Mouse (Mus musculus) liver, embryonic 14.5 days (tissue): Measurements from ENCODE around the gene Igfbp2. TPM values are rescaled to one million over a fixed set of nuclear protein-coding genes. Genes with fewer than 3 reads are reported as not detected.

ENCODE experiments used
- ATAC-seq: fragments of 200-750 bp; cut with Nextera tagmentation; 2 replicates; pipeline ENCODE4 v1.8.0; 2017; ENCODE audit warnings: moderate number of reproducible peaks, mild to moderate bottlenecking, moderate library complexity; ENCODE audit not compliant: insufficient read depth
- DNase-seq, 3 experiments: peaks; one replicate each; pipeline ENCODE4 v3.0.0-alpha.2; 2012 to 2013; ENCODE audit warnings: low read depth in 3 of 3, low spot score in 3 of 3
- H3K27ac ChIP-seq: fragments of 300-500 bp; sonication (generic); 2 replicates; pipeline ENCODE4 v1.5.1; 2014; ENCODE audit warnings: moderate library complexity, mild to moderate bottlenecking, control low read depth, inconsistent platforms
- H3K27me3 ChIP-seq: fragments of 300-500 bp; sonication (generic); 2 replicates; pipeline ENCODE4 v1.6.1; 2014; ENCODE audit warnings: mild to moderate bottlenecking, low read length, moderate library complexity; ENCODE audit not compliant: control insufficient read depth, insufficient read depth
- H3K36me3 ChIP-seq: fragments of 300-500 bp; sonication (generic); replicated peaks from 2 replicates; pipeline ENCODE4 v1.6.1; 2014; ENCODE audit warnings: low read depth; ENCODE audit not compliant: control insufficient read depth, insufficient read depth
- H3K4me1 ChIP-seq, 2 experiments: fragments of 200-500 bp in 1 of 2; fragments of 300-500 bp in 1 of 2; sonication (generic) in 1 of 2; replicated peaks; 2 replicates each; pipeline ENCODE4 v1.6.1; 2012 to 2014; ENCODE audit warnings: antibody characterized with exemption in 1 of 2, inconsistent platforms in 1 of 2, low read length in 1 of 2; ENCODE audit not compliant: control insufficient read depth in 2 of 2, insufficient read depth in 2 of 2
- H3K4me2 ChIP-seq: fragments of 300-500 bp; sonication (generic); 2 replicates; pipeline ENCODE4 v1.6.1; 2014; ENCODE audit warnings: low read depth, mild to moderate bottlenecking, control low read depth, moderate library complexity
- H3K4me3 ChIP-seq, 2 experiments: fragments of 200-500 bp in 1 of 2; fragments of 300-500 bp in 1 of 2; sonication (generic) in 1 of 2; 2 replicates each; pipeline ENCODE4 v1.5.1; 2012 to 2014; ENCODE audit warnings: low read depth in 2 of 2, low read length in 2 of 2, mild to moderate bottlenecking in 2 of 2, control low read depth in 1 of 2, inconsistent platforms in 1 of 2, moderate library complexity in 1 of 2; ENCODE audit not compliant: insufficient read depth in 1 of 2
- H3K9ac ChIP-seq: fragments of 300-500 bp; sonication (generic); replicated peaks from 2 replicates; pipeline ENCODE4 v1.6.1; 2014; ENCODE audit warnings: mild to moderate bottlenecking, control low read depth, moderate library complexity
- H3K9me3 ChIP-seq: fragments of 300-500 bp; sonication (generic); 2 replicates; pipeline ENCODE4 v1.6.1; 2016; ENCODE audit warnings: low read length, mixed read lengths; ENCODE audit not compliant: control insufficient read depth
- CTCF ChIP-seq: IDR thresholded peaks from 2 replicates; pipeline ENCODE4 v1.5.1; 2016; ENCODE audit warnings: antibody characterized with exemption, low read depth, control low read depth
- EP300 ChIP-seq: IDR thresholded peaks from 2 replicates; pipeline ENCODE4 v1.6.1; 2016; ENCODE audit warnings: antibody characterized with exemption, low read depth
- WGBS: fragments of 180-500 bp; shearing (Covaris S2); extraction: QIAGEN DNeasy Blood & Tissue Kit; methylation state at CpG from one replicate; pipeline ENCODE4 v1.1.7; 2014; ENCODE audit not compliant: insufficient replicate concordance; 5-methylcytosine and 5-hydroxymethylcytosine counted together
- polyA plus RNA-seq, 2 experiments: library from polyadenylated mRNA; depleted of rRNA in 1 of 2; stranded (reverse) in 1 of 2; unstranded in 1 of 2; fragments of >200 nt; fragmentation: Nextera tagmentation in 1 of 2; extraction: Ambion mirVana in 1 of 2; gene quantifications; 2 replicates each; pipeline versions ENCODE4 v1.2.1 to v1.2.3; 2012 to 2014

Gene Igfbp2
- polyA plus RNA-seq, 2 experiments = 2.3 to 2.4 TPM

GRCm38 (mm10) chr1:72849037-72849436 lies 24.7 kb downstream of the Igfbp2 start:
- Histone ChIP-seq H3K27me3 (no peaks in the 10 kb centered on the region), H3K9me3 (no peaks in the 10 kb centered on the region), H3K4me3 (no peak overlapping the region), H3K36me3 (no peaks in the 10 kb centered on the region), H3K4me2 (no peak overlapping the region), H3K27ac (no peak overlapping the region), H3K4me1 (no peaks in the 10 kb centered on the region), H3K9ac (no peak overlapping the region)
- WGBS = 68% methylated on average over 8 of the region's 8 CpGs
- ATAC-seq (no peak), DNase-seq (no peak)
- TF ChIP-seq CTCF (no peak), EP300 (no peak)

- no peak overlapping the region for H3K27ac ChIP-seq
- no peak overlapping the region for H3K9ac ChIP-seq
- 86% methylated on average over 1 of the region's 1 CpGs for WGBS
- H3K27me3 ChIP-seq = no peaks in the 10 kb centered on the region
- ATAC-seq (no peak), DNase-seq (no peak)
- H3K4me1 ChIP-seq = no peaks in the 10 kb centered on the region
- no peak overlapping the region for H3K4me3 ChIP-seq
- TF ChIP-seq CTCF (no peak), EP300 (no peak)
- H3K4me2 ChIP-seq = no peak overlapping the region
- no peaks in the 10 kb centered on the region for H3K36me3 ChIP-seq
- no peaks in the 10 kb centered on the region for H3K9me3 ChIP-seq
Measured at GRCm38 (mm10) chr1:72853759-72854158, 29.5 kb downstream of the Igfbp2 start.

GRCm38 (mm10) chr1:72854337-72855237 lies 30.3 kb downstream of the Igfbp2 start:
- DNase-seq (peak in 1 of 3 experiments; percentile 25), ATAC-seq (no peak)
- Histone ChIP-seq H3K4me2 (no peak overlapping the region), H3K9me3 (no peaks in the 10 kb centered on the region), H3K9ac (no peak overlapping the region), H3K27ac (no peak overlapping the region), H3K36me3 (no peaks in the 10 kb centered on the region), H3K4me3 (no peak overlapping the region), H3K27me3 (no peaks in the 10 kb centered on the region), H3K4me1 (no peaks in the 10 kb centered on the region)
- TF ChIP-seq EP300 (no peak), CTCF (peak; percentile 90)
- WGBS = 49% methylated on average over 10 of the region's 10 CpGs

GRCm38 (mm10) chr1:72855729-72856128 lies 31.4 kb downstream of the Igfbp2 start:
- 69% methylated on average over 10 of the region's 10 CpGs for WGBS
- TF ChIP-seq CTCF (no peak; the same call in 1 of the 2 replicates), EP300 (no peak)
- Histone ChIP-seq H3K27me3 (no peaks in the 10 kb centered on the region), H3K4me3 (no peak overlapping the region), H3K4me1 (no peaks in the 10 kb centered on the region), H3K36me3 (no peaks in the 10 kb centered on the region), H3K27ac (no peak overlapping the region), H3K9me3 (no peaks in the 10 kb centered on the region), H3K4me2 (no peak overlapping the region), H3K9ac (no peak overlapping the region)
- DNase-seq (no peak), ATAC-seq (no peak)

- Histone ChIP-seq H3K4me2 (no peak overlapping the region), H3K4me3 (no peak overlapping the region), H3K9ac (no peak overlapping the region), H3K4me1 (no peaks in the 10 kb centered on the region), H3K9me3 (no peaks in the 10 kb centered on the region), H3K36me3 (no peaks in the 10 kb centered on the region), H3K27ac (no peak overlapping the region), H3K27me3 (no peaks in the 10 kb centered on the region)
- TF ChIP-seq CTCF (no peak), EP300 (no peak)
- ATAC-seq = no peak
- DNase-seq = no peak
- 72% methylated on average over 19 of the region's 19 CpGs for WGBS
Measured at GRCm38 (mm10) chr1:72856209-72856909, 32.1 kb downstream of the Igfbp2 start.
